Mouse (Mus musculus): ENCODE measurements at regions not wholly inside any gene's neighbourhood (a gene's known extent, or its start where the extent isn't known, plus 50 kb on each side); places are given as distances from the start of the nearest gene placed in this dataset.
"Not testable (repeated sequence)": the region's sequence is repeated elsewhere in the genome, so short reads cannot be mapped to it uniquely, and the experiment has no call there.

DNA sequence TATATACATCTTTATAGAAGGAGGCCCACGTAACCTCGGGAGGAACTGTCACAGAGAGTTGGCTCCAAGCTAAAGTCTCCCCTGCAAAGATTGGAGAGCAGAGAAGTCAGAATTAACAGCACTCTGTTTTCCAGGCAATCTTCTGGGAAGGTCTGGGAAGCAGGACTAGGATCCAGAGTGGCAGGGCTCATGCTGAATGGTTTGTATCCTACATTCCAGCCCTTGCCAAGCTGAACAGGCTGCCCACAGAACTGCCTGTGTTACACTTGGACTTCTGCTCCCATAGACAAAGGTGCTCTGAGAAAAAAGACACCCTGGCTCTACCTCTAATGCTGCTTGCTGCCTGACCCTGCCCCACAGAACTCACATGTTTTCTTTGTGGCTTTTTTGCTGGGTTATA is 163.2 kb upstream of the Zfp637 start:
- no peak for DNase-seq (ENCODE audit: low spot score in 2 of 2)

DNA sequence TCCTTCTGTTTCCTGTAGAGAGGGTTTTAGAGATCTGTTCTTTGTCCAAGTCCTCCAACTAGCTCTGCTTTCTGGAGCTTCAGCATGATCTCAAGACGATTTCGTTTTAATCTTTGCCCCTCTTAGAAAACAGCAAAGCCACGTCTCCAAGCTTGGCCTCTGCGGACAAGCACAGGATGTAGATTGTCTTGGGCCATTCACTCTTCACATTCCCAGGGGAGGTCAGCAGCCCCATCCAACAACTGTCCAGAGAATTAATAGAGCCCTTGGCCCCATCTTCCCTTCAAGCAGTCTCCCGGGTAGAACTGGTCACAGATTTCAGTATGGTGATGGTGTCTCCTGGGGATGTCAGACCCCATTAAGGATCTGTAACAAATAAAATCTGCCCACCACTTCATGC is 162.7 kb upstream of the Zfp637 start:
- no peak for DNase-seq (ENCODE audit: low spot score in 2 of 2)

DNA sequence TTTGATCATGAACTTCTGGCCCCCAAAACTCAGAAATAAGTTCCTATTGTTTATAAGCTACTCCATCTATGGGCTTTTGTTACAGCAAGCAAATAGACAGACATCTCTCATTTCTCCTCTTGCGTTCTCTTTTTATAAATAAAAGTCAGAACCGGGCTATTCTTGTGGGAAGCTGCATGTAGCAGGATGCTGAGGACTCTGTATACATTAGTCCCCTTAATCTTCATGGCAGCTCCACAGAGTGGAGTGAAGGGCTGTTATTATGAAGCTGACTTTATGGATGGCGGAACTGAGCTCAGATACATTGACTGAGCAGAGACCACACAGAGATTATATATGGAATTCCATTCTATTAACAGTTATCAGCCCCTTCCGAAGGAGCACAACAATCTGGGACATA is 162.1 kb upstream of the Zfp637 start:
- no peak for DNase-seq (ENCODE audit: low spot score in 2 of 2)

DNA sequence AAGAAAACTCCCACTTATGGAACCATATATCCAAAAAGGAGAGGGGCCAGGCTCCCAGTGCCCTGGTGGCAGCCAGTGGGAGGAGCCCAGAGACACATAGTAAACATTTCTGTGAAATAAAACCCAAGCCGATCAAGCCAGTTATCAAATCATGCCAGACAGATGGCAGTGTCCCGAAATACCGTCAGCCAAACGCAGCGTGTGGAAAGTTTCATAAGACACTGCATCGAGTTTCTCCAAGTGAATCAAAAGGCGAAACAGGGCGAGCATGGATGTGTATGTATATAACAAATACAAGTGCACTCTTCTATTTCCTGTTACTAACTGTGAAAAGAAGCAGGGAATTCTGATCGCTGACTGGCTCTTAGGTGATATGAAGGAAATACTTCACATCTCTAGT is 154.8 kb upstream of the Zfp637 start:
- DNase-seq (ENCODE audit: low spot score in 2 of 2), result no peak

DNA sequence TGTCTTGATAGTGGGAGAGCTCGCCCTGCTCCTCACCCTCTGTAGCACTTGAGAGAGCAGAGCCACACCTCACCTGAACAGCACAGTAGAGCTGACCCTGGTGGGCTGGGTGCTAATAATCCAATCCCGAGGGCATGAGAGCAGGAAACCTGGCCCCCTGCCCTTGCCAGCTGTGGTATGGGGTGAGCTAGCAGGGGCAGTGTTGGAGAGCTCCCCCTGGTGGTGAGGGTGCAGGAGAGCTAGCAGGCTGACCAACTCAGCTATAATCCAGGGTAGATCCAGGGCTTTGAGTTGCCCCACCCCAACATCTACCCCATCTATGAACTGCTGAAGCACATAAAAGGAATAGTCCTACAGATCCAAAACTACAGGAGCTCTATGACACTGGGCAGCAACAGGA is 153.9 kb upstream of the Zfp637 start:
- no peak for DNase-seq (ENCODE audit: low spot score in 2 of 2)

DNA sequence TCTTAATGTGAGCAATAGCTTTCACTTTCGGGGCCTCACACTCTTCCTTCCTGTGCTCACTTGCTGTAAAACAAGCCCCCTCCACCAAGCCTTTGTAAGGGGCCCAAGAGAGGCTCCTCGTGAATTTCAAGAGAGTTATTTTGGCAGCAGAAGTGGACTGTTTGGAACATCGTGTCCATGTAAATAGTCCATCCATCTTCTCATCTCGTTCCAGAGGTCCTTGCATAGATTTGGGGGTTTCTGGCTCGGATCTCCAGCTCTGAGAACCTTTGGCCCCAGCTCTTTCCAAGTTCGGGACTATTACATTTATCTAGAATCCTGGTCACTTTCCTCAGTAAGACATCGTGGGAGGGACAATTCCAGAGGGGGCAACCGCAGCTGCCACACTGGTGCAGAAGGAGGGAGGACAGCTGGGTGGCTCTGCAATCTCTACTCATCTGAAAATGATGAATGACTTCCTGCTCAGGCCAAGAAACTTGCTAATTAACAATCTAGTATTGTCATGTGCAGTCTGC is 152.3 kb upstream of the Zfp637 start:
- no peak for DNase-seq (ENCODE audit: low spot score in 2 of 2)

DNA sequence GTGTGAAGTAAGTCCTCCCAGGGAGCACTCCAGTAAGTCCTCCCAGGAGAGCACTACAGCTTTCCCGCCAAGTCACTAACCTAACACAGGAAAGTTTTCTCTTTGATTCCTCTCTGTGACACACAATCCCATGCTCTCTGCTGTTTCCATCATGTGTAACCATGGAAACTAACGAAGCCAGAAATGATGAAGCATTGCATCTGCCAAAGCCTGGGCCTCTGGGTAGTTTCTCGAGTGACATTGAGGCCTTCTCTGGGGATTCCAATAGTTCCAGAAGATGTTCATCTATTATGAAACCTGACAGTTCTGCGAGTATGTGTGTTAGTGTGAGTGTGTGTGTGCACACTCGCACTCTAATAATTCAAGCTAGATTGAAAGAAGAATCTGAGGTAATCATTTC is 140.7 kb upstream of the Zfp637 start:
- DNase-seq (ENCODE audit: low spot score in 2 of 2), result no peak

DNA sequence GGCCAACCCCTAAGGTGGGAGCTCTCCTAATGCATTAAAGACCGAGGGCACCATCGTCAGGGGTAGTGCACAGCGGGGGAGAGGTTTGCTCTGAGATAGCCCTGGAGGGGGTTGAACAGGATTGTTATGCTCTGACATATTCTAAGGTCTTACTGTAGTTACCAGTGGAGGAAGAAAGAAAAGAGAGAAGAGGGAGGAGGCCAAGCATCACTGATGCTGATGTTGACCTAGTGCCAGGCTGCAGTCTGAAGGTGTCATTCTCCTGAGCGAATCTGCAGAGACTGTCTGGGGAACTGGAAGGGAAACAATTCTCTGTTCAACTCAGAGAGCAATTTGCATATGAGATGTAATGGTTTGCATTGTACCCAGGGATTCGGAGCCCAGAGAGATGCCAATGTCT is 139.4 kb upstream of the Zfp637 start:
- DNase-seq (ENCODE audit: low spot score in 2 of 2), result no peak

DNA sequence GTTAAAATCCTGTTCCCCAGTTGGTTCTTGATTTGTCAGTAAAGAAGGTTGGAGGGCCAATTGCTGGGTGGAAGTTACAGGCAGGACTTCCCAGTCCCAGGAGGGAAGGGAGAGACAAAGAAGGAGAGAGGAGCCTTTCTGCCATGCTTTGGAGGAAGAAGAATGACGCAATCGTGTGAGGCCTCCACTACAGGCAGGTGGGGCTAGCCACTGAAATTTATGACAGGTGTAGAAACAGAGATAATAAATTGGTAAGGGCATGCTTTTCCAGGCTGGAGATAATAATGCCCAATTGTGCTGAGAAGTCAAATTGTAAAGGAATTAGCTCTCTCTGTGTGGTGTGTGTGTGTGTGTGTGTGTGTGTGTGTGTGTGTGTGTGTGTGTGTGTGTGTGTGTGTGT is 135.0 kb upstream of the Zfp637 start:
- DNase-seq (ENCODE audit: low spot score in 2 of 2), result no peak

DNA sequence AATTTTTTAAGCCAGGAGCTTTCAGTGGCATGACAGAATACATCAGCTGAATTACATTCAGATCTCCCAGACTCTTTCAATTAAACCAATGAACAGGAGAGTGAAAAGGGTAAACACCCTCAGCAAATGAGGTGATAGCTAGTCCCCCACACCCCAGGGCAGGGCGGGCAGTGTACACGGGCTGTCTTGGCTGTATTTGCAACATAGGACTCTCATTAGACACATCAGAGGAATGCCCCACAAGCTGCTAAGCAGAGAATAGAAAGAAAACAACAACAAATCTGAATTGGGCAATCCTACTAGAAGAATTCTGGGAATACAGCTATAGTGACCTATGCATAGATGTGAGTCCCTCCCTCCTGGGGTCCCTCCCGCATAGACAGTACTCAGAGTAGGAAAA is 131.8 kb upstream of the Zfp637 start:
- no peak for DNase-seq (ENCODE audit: low spot score in 2 of 2)

DNA sequence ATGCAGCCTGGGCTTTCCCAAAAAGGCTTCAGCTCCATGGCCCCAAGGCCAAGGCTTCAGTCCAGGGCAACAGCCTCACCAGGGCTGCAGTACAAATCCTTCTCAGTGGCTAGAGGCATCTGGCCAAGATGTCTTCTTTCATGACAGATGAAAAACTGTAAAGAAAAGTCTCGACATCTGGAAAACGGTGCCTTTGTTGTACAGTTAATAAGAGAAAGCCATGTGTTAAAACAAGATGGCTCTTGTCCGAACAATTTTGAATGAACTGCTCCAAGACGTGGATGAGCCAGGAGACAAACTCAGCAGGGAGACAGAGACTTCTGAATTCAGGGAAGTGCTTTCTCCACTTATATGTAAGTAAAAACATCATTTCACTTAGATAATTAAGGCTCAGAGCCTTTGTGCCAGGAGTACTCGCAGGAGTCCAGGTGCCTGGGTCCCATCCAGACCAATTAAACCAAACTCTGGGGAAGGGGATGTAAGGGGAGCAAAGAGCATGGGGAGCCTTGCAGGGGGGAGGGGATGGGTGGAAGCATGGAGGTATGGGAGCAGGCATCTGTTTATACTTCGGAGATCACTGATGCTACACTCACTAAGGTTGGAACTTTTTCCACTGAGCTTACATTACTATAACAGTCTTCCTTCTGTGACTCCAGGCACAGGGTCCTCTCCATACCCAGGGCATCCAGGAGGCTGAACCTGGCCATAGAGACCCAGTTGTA is 125.8 kb upstream of the Zfp637 start:
- no peak for DNase-seq (ENCODE audit: low spot score in 2 of 2)

DNA sequence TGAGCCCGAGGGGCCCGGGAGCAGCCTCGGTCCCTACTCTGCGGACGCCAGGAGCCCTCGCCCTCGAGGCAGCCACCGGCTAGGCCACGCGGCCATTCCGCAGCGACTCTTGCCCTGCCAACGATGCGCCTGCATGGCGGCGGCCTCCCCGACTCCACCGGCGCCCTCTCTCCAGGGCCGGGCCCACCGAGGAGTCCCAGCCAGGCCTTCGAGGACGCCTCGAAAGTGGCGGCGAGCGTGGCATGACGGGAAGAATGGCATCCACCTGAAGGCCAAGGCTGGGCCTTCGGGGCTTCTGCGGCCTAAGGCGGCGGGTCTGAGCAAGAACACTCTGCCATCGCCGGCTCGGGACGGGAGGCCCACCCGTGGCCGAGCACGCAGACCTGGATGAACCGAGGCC is 124.6 kb upstream of the Zfp637 start:
- not testable (repeated sequence) for DNase-seq (ENCODE audit: low spot score in 2 of 2)

DNA sequence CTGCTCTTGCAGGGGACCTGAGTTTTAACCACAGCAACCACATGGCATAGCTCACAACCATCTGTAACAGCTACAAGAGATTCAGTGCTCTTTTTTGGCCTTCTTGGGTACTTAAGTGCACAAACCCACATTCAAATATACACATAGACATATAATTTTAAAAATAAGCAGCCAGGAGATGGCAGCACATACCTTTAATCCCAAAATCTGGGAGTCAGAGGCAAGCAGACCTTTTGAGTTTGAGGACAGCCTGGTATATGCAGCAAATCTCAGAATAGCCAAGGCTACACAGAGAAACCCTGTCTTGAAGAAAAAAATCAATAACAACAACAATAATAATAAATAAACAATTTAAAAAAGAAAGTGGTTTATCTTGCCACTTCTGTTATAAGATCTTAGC is 88.6 kb upstream of the Zfp637 start:
- not testable (repeated sequence) for DNase-seq (ENCODE audit: low spot score in 2 of 2)

DNA sequence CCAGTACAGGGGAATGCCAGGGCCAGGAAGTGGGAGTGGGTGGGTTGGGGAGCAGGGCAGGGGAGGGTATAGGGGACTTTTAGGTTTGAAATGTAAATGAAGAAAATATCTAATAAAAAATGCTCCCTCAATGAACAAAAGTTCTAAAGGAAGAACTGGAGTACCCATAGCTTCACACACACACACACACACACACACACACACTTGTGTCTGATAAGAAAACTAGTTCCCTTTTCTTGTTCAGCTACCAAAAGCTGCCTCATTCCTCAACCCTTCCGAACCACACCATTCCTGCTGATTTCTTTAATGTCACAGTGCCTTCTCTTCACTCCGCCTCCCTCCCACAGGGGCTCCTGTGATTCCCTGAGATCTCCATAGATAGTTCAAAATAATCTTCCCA is 85.3 kb upstream of the Zfp637 start:
- not testable (repeated sequence) for DNase-seq (ENCODE audit: low spot score in 2 of 2)

DNA sequence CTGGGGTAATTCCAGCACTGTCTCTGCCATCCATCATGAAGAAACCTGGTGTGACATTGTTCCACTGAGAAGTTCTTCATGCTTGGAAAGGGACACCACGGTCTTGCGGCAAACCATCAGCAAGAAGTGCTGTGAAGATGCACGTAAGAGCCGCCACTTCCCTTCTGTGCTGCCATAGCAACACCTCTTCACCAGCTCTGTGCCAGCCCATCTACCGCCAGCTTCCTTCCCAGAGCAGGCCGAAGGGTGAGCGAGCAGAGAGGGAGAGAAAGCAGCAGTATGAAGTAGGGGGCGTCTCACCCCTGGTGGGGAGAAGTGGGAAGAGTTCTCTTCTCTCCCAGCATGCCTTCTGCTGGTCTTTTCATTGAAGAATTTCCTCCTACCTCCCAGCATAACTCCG is 84.8 kb upstream of the Zfp637 start:
- DNase-seq (ENCODE audit: low spot score in 2 of 2), result no peak

DNA sequence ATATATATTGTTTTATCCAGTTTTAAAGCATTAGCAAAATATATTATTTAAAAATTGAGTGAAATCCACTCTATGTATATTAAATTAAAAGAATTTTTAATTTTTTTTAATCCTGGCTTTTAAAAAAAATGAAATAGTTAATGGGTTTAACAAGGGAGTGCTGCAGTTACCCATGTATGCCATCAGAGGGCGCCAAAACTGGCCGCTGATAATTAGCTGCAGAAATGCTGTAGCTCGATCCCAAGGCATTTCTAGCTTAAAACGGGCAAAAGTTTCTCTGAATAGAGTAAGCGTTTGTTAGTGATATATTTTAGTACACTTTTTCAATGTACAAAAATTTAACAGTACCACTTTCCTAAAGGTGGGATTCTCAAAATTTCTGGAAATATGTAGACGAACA is 82.5 kb upstream of the Zfp637 start:
- DNase-seq (ENCODE audit: low spot score in 2 of 2), result peak; percentile 38 to 52

DNA sequence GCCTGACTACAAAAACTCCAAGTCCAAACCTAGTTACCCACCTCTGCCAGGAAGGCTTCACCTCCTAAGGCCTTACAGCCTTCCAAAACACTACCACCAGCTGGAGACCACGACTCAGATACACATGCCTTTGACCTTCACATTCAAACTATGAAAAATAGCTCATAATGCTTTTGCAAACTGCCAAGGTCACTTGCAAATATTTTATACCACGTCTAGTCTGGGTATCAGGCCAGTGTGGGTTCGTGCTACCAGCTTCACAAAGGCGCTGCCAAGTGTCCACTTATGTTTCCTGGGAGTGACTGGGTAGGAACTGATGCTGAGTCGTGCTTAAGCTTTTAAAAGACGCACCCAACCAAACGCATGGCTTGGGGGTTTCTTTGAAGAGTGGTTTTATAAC is 69.5 kb upstream of the Zfp637 start:
- DNase-seq (ENCODE audit: low spot score in 2 of 2), result no peak

DNA sequence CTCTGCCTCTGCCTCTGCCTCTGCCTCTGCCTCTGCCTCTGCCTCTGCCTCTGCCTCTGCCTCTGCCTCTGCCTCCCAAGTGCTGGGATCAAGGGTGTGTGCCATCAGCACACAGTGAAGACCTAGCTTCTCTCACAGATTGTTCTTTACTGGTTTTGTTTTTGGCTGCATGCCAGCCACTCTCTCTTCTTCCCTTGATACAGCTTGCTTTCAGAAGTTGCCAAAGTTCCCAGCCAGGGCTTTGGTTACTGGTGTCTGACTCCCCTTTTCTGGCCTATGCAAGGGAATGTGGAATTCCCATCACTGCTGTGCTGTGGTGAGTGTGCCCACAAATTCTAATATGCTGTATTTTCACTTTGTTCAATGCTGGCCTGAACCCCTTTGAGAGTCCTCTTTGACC is 68.6 kb upstream of the Zfp637 start:
- DNase-seq (ENCODE audit: low spot score in 2 of 2), result no peak

DNA sequence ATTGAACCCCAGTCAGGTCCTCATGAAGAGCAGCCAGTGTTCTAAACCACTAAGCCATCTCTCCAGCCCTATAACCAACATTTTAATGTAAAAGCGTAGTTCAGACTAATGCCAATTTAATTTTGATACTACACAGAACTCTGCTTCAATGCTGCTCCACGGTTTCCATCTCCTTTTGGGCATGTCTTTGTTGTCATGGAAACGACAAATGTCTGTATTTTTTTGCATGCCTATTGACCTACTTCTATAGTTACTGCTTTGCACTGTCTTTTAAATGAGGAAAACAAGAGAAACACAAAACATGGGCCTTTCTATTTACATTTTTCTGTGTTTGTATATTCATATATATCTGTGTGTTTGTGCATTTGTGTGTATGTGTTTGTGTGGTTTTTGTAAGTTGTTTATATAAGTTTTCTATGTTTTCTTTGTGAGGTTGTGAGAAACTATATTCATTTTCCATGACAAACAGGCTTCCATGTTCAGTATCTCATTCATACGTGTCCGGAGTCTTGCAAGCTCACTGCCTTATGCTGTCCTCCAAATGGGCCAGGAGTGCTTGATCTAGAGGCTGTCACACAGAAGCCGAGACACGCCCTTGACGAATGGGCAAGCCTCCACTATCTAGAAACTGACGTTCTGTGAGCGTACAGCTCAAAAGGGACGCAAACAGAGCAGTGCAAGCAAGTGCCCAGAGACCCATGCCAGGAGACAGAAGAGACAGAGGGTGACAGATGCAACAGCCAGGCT is 65.5 kb upstream of the Zfp637 start:
- DNase-seq (ENCODE audit: low spot score in 2 of 2), result no peak

DNA sequence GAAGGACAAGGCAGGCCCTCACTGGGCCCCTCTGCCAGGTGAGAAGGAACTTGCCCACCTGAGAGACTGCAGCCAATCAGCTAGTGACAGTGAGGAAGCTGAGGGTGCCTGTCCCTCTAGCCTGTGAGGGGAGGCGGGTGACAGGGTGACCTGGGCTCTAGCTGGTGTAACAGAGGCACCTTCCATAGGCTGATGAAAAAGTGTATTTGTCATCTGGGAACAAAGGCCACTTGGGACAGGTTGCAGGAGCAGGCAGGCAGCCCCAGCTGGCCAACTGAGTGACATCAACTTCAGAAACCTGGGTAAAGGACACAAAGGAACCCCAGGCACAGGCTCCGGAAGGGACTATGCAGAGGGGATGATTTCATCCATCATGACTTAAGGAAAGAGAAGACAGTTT is 63.0 kb upstream of the Zfp637 start:
- DNase-seq (ENCODE audit: low spot score in 2 of 2), result no peak

DNA sequence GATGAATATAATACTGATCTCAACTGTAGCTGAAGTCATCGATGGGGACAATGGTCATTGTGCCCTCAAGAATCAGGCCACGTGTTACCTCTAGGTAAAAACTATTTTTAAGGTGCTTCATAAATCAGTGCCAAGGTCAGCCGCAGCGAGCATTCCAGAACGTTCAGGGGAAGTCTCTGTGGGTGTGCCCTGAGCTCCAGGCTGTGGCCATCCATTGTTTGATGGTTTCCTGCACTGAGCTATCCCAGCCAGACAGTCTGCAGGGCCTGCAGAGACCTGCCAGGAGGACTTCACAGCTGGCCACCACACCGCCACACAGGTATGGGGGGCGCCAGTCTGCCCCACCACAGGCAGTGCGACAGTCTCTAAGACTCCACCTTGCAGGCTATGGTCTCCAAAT is 62.5 kb upstream of the Zfp637 start:
- DNase-seq (ENCODE audit: low spot score in 2 of 2), result no peak

DNA sequence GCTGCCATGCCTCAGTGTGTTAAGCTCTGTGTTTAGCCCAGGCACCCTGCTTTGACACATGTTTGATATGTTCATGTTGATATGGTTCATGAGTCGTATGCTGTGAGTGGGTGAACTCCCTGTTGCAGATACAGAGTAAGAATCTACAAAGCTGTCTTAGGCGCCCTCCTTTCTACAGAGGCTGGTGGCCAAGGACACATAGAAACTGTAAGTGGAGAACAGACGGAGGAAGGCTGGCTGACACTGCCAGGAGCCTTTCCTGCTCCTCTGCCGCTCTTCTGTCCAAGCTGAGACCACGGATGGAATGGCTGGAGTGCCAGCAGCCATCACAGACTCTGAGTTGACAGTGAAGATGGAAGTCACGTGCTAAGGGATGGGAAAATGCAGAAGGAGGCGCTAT is 62.0 kb upstream of the Zfp637 start:
- DNase-seq (ENCODE audit: low spot score in 2 of 2), result no peak
